Mouse (Mus musculus) layer of hippocampus, postnatal 14 days (tissue): ENCODE results near the gene Tfpi2. TPM values are rescaled to one million over a fixed set of nuclear protein-coding genes. Genes with fewer than 3 reads are reported as not detected.

ENCODE experiments used
- DNase-seq, 2 experiments: peaks; one replicate each; pipeline ENCODE4 v3.0.0; 2021 to 2022; ENCODE audit warnings: low spot score in 2 of 2, mixed read lengths in 1 of 2
- long read RNA-seq, 2 experiments: library from polyadenylated mRNA; stranded (forward); transcript quantifications; one replicate each; pipeline ENCODE4 v2.0.0; 2021
- total RNA-seq, 2 experiments: library from RNA; stranded (reverse); gene quantifications; 2 replicates each; pipeline ENCODE4 v1.2.3; 2021

Tfpi2 gene
- total RNA-seq, result under 1 TPM; 0.21 to 0.24 TPM
- long read RNA-seq, experiment 1, result 0 reads
- long read RNA-seq, experiment 2, result 0 reads

DNA sequence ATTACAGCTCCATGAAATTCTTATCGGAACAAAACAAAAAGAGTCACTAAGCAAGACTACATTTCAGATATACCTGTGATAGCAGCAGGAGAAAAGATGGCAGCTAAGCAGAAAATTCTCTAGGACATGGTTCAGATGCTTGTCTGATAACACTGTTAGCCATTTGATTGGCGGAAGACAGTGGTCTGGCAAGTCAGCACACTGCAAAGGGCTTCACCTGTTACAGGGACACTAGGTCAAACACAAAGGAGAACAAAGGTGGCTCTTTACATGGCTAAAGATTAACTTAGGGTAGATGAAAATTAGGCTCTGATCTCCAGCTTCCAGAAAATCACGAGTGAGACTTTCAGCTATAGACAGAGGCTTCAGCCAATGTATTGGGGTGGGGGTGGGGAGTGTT is at the start of gene Tfpi2:
Tfpi2 (minus strand) TSS at position 170 of the 400 bp plus-strand sequence.
- DNase-seq, result no peak

DNA sequence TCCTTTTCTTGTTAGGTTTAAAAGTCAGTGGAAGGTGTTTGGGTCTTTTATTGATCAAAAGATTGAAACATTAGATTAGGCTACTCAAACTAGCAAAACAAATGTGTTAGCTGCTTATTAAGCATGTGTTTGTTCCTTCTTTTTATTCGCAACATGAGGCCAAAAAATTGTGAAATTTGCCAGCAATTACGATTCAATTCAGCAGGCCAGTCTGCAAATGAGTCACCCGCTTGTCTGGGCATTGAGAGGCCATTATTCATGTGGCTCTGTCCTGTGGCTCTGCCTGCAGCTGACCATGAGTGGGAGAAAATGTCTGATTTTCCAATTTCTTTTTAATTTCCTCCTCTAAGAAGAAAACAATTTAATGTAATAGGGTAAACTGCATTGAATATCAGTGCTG is 42.2 kb upstream of the Tfpi2 start:
- peak in 1 of 2 experiments; percentile 10 for DNase-seq

DNA sequence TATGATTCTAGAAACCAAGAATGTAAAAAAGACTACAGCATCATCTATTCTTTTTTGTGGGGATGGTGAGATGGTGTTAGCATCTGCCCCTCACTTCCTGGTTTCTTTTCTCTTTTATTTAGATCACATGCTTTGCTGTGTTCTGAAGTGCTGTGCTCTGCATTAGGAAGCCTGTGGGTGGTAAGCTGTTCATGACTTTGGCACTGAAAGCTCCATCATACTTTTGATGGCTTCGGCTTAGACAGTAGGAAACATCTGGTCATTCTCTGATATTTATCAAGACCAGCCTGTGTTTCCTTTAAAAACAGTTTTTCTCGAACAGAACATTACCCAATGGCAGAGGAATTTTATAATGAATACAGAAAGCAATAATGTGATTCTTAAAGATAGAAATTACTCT is 37.6 kb upstream of the Tfpi2 start:
- no peak for DNase-seq

DNA sequence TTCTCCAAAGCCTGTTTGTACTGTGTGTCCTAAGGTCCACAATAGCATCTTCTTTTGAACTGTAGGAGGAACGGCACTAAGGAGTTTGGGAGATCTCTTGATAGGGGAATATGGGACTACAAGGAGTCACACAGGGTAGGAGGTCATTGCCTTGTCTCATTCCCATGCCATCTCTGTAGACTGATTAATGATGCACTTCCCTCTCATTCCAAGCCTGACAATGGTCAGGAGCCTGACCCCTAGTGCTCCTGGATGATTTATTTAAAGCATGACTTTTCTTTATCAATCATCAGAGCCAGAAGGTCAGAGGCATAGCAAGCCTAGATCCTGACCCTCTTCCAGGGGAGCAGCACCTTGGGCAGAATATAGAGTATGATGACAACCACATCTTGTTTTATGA is 33.9 kb upstream of the Tfpi2 start:
- DNase-seq, result no peak

DNA sequence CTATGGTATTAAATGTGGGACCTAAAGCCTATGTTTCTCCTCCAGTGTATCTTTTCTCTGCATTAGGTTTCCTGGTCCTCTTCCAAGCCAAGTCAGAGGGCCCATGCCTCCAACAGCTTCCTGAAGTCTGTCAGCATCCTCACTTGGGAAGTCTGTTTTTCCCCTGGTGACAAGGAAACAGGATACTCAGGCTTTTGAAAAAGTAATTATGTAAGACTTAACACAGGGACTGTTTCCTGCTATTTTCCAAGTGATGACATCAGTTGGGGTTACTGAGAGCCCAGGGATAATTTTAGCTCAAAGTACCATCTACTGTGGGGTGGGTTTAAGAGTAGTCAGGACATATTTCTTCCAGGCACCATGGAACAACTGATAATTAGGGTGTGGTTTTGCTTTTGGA is 20.8 kb upstream of the Tfpi2 start:
- no peak for DNase-seq

DNA sequence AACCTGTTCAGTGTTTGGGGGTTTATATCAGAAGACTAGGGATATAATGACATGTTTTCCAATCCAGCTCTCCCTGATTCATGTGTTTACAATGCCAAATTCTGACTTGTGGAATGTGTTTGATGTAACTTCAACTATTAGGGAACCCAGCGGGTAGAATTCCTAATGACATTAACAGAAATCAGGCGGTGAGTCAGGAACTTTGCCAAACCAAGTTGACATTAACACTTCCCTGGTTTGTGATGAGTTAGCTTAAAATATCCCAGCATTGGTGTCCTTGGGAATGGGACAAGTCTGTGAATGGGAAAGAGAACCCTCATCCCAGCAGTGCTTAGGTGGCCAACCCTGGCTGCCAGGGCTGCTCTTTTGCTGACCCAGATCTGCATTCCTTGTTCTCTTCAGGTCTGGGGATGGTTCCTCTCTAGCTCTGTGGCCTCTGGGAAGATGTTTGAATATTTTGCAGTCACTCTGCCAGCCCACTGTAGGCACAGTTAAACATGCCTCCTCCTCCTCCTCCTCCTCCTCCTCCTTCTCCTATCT is 19.9 kb upstream of the Tfpi2 start:
- DNase-seq, result no peak

DNA sequence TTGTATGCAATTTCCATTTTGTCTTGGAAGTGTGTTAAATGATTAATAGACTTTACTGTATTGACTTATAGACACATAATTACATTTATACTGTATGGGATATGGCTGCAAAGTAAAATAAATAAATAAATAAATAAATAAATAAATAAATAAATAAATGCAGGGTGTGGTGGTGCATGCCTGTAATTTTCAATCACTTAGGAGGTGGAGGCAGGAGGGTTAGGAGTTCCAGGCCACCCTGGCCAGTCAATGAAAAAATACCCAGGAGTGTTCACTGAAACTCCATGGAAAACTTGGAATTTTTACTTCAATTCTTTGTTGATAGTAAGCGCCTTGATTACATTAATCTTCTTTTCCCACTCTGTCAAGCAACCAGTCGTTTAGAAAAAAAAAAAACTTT is 16.1 kb upstream of the Tfpi2 start:
- no peak for DNase-seq

DNA sequence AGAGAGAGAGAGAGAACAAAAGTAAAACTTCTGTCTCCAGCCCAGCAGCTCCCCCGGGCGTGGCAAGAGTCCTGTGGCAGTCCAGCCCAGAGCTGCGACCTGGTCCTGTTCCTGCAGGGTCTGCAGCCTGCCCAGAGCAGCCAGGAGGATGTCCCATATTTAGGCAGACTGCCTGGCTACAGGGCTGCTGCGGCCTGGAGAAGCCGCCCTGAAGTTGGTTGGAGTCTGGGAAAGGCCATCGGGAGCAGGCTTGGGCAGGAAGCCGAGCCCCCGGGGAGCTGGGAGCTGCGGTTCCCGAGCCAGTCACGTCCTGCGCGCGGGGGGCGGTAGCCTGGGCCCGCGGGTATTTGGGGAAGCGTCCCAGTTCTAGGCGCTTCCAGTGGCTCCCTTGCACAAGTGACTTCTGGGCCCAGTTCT is 15.2 kb upstream of the Tfpi2 start, which contains the start of gene Gng11:
Gng11 (plus strand) TSS at position 15 of the 417 bp plus-strand sequence.
- peak; percentile 11 to 16 for DNase-seq

DNA sequence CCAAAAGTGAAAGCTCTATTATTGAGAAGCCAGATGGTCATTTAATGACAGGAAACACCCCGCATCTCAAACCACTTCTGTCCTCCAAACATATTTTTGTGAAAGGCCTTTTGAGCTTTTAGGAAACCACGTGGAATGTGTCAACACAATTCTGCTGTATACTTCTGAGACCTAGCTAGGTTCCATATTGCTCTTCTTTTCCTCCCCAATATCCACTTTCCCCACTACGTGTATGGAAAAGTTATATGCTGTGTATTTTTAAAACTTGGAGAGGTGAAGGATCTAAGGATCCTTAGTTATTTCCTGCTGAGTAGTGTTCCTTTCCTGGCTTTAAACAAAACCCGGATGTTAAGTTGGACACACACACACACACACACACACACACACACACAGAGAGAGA is 14.7 kb upstream of the Tfpi2 start:
- no peak for DNase-seq

DNA sequence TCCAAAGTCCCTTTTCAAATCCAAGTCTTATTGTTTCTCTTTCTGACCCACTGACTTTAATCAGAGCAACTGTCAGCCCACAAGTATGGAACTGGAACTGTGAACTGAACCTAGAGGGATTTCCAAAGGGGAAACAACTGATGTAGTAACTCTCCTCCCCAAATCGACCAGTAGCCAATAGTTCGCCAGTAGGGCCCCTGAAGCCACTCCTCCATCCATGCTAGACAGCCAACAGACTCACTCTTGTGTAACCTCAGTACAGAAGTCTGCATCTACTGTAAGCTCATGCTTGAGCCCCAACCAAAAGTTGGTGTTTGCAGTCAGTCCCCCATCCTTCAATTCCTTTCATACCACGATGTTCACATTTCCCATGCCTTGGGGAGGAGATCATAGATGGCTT is 12.0 kb upstream of the Tfpi2 start:
- no peak for DNase-seq

DNA sequence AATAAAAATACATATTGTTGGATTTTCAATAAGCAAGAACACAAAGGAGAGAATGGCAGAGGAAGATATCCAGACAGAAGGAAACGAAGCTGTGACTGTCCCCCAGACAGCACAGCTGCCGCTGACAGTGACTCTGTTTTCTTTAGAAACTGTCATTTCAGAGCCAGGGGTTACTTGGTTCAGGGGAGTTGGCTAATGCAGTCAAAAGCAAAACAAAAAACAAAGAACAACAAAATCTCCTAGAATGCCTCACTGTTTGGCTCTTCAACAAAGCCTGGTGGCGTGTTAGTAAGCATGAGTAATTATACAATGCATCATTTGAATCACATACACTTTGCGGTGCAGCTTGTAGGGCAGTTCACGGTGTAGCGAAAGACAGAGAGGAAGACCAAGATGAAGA is 10.6 kb upstream of the Tfpi2 start:
- no peak for DNase-seq

DNA sequence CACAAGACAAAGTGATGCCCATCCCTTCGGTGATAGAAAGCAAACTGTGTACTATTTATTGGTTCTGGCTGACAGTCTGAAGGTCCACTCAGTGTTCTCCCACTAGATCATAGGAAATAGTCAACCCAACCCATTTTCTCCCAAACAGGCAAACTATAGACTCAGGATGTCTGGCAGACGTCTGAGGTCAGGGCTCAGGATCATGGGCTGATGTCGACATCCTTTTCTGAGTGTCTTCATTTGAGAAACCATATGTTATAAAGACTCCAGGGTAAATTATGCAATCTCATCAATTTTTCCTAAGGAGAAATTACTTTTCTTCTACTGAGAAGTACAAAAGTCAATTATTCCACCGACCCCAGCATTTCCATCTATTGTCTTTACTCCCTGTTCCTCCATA is 9.4 kb upstream of the Tfpi2 start:
- DNase-seq, result no peak

DNA sequence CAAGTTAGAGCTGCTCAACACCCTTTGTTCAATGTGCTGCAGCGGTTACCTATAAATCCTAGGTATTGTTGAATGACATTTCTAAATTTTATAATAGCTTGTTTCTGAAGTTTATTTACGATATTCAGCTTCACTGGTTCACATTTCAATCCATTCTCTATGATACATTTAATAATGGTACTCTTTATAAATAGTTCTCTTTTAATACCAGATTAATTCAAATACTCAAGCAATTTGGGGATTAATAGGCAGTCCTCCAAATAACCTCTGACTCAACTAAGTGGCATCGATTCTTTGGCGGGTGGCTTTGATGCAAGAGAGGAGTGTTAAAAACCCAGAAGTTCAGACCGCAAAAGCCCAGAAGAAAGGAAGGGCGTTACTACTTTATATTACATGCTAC is 4.8 kb upstream of the Tfpi2 start, which contains the start of gene Gngt1:
Gngt1 (plus strand) TSS at position 301 of the 400 bp plus-strand sequence.
- DNase-seq, result no peak

DNA sequence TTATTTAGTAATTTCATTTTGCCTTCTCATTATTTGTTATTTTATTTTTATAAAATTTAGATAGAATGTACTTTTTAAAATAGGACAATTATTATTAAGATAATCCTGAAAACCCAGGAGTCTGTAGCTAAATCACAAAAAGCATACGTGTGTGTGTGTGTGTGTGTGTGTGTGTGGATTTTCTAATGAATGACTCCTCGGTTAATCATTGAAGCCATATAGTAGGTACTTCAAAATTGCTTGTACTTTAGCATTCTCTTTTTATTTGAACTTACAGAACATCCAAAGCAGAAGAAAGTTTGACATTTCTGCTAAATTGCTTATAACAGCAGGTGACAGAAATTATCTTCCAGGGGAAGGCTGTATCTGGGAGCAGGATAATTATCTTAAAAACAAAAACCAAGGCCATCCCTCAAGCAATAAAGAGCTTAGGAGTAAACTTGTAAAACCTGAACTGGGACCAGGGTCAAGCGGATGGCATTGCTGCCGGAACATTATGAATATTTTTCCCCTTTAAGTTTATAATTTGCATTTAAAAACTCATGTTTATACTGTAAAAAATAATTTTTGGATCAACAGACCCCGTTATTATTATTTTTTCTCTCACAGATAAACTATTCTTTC is 5.9 kb downstream of the Tfpi2 start:
- DNase-seq, result no peak

DNA sequence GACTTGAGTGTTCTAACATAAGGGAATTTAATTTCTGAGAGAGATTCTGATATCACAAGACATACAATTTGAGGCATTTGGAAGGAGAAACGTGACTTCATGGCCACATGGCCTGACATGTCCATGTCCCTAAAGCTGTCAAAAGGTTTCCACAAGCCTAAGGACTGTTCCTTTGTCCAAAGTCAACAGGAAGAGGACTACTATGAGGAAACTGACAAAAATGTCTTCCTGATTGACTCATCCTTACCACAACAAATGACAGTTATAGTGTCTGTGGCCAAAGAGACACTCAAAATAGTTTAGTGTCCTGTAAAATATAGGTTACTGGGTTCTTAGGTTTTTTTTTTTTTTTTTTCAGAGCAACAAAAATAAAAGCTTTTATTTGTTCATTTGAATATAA is 15.0 kb downstream of the Tfpi2 start:
- DNase-seq, result no peak

DNA sequence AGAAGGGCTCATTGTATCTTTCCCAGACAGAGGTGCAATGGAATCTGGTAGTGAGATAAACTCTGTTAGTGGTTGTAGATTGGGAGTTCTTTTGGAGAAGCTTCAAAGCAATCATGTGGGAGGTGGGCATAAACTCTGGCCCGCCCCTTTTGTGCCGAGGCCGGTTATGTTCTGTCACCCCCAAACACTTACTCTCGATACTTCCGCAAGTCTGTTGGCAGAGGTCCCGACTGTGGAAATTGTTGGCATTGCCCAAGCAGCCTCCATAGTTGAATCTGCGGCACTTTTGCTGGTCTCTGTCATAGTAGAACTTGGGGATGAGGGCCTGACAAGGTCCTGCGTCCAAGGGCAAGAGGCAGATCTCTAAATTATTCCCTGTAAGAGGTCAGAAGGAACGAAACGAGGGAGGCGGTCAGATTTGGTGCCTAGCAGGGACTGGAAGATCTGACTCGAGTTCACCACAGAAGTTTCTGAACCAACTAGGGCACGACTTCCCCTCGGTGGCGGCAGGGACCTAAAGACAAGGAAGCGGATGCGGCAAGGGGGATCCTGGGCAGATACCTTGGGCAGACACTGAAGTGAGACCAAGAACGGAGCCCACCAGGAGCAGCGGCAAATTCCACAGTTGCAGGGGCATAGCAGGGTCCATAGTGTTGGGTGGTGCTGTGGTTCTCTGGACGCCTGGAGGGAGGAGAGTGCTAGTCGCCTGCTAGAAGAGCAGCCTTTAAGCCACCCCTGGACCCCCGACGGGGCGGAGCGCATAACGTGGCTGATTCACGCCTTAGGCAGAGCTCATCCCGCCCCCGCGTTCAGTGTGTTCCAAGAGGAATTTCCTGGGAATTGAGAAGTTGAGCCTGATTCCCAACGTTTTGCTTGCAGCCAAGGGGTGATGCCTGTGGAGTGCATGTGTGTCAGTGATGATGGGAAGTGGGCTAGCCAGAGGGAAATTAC is 20.8 kb downstream of the Tfpi2 start:
- no peak for DNase-seq

DNA sequence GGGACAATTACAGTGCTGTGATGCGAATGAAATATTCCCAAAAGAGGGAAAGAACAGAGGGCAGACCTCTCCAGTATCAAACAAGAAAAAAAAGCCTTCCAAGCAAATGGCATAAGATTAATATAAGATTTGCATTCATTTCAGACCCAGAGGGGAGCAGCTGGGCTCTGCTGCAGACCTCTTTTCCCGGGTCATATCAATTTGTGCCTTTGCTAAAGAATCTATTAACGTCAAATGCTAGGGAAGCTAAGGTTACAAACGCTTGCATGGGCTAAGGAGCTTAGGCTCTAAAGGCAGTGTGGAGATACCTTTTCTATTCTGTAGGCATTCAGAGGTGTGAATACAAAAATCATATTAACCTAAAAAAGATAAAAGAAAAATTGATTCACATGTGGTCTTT is 33.8 kb downstream of the Tfpi2 start:
- no peak for DNase-seq

DNA sequence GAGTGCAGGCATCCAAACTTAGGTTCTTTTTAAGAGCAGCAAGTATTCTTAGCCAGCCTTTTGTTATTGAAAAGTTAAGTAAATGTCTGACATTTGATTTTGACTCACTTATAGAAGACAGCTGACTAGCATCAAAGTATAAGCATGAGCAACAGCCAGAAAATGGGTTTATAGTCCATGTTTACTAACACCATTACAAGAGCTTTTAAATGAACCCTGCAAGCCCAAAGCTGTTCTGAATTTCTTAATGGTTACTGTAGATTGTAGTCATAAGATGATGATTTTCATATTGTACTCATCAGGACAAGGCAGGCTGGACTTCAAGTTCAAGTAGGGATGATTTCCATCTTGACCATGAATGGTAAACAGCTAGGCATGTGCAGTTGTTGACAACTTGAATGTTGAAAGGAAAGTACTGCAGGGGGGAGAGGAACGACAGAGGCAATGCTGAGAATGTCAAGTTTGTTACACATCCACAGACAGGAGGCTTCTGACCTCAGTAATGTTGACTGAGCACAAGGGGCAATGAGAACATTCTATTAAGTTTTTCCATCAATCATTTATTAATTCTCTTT is 52.5 kb downstream of the Tfpi2 start:
- no peak for DNase-seq

DNA sequence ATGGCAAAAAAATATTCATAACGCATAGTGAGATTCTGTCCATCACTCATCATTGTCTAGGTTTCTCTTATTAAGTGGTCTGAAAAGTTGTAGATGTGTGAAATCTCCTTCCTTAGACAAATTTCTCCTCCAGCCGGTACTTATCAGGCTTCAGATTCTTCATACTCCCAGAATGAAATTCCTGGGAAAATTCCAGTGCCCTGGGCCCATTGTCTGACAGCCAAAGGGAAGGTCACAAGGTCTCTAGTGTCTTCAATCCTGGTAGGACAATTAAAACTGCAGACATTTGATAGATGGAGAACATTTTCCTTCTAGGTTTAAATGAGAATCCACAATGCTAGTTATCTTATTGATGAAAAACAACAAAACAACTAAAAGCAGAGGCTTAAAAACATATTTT is 53.1 kb downstream of the Tfpi2 start:
- no peak for DNase-seq

DNA sequence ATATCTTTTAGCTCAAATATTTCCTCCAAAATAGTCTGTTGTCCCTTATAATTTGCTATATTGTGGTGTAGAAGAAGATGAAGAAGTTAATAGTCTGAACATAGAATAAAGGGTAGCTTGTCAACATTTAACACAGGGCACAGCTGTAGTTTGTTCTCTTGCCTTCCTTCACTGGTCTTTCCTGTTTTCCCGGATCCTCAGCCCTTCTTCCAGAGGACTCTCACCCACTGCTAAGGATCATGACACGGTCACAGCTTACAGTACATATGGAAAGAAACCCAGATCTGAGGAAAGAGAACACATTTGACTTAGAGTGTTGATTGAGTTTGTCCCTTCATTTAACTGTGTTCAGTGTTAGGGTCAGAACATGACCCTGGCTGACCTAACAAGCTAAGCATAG is 53.7 kb downstream of the Tfpi2 start:
- DNase-seq, result no peak

DNA sequence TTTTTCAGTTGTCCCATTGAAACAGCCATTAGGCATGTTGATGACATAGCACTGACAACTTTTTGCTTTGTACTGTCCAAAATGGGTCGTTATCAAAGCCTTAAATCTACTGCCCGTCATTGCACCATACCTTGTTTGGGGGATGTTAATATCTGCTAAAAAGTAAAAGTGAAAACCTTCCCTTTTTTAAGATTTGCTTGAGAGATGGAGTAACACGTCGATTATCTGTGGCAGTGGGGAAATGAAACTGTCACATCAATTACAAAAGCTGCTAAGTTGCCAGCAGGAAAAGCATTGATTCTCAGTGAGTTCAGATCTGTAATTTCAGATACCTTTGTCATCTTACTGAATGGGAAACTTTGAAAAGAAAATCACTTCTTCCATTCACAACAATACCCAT is 62.6 kb downstream of the Tfpi2 start:
- no peak for DNase-seq

DNA sequence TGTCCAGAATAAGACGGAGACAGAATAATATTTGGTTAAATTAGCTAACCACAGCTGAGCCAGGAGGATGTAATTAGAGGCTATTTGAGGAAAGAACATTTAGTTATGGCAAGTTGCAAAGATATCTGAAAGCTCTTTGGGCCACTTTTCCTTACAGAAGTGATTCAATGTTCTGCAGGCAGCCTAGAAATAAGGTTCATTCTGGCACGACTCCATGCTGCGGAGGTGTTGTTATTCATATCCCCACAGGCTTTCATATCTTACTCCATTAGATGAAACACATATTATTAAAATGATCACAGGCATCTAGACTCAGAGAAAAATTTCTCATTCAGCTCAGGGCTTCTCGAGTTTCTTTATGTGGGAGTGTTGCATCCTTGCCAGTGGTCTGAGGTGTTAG is 65.8 kb downstream of the Tfpi2 start:
- peak in 1 of 2 experiments; percentile 19 for DNase-seq
